Mouse (Mus musculus) hindbrain, embryonic 16.5 days (tissue): ENCODE measurements around the gene Ldhal6b. TPM values are rescaled to one million over a fixed set of nuclear protein-coding genes. Genes with fewer than 3 reads are reported as not detected.

Source experiments
- ATAC-seq: fragments of 200-750 bp; cut with Nextera tagmentation; 2 replicates; pipeline ENCODE4 v1.8.0; 2017; ENCODE audit warnings: moderate TSS enrichment, moderate library complexity
- H3K27ac ChIP-seq: fragments of 300-500 bp; sonication (generic); 2 replicates; pipeline ENCODE4 v1.5.1; 2014; ENCODE audit warnings: low read depth, mild to moderate bottlenecking, control low read depth, low read length, moderate library complexity
- H3K27me3 ChIP-seq: fragments of 300-500 bp; sonication (generic); replicated peaks from 2 replicates; pipeline ENCODE4 v1.6.1; 2014; ENCODE audit warnings: low read length; ENCODE audit not compliant: control insufficient read depth, insufficient read depth
- H3K36me3 ChIP-seq: fragments of 300-500 bp; sonication (generic); 2 replicates; pipeline ENCODE4 v1.6.1; 2014; ENCODE audit warnings: mild to moderate bottlenecking, low read length, moderate library complexity, mixed read lengths; ENCODE audit not compliant: control insufficient read depth, insufficient read depth
- H3K4me1 ChIP-seq: fragments of 300-500 bp; sonication (generic); 2 replicates; pipeline ENCODE4 v1.6.1; 2014; ENCODE audit warnings: low read depth, low read length; ENCODE audit not compliant: control insufficient read depth, insufficient read depth
- H3K4me2 ChIP-seq: fragments of 300-500 bp; sonication (generic); 2 replicates; pipeline ENCODE4 v1.6.1; 2014; ENCODE audit warnings: mild to moderate bottlenecking, low read length, control low read depth, moderate library complexity
- H3K4me3 ChIP-seq: fragments of 300-500 bp; sonication (generic); 2 replicates; pipeline ENCODE4 v1.5.1; 2014; ENCODE audit warnings: mild to moderate bottlenecking, low read length, control low read depth, moderate library complexity
- H3K9ac ChIP-seq: fragments of 300-500 bp; sonication (generic); 2 replicates; pipeline ENCODE4 v1.6.1; 2014; ENCODE audit warnings: low read depth, mild to moderate bottlenecking, control low read depth, low read length, moderate library complexity
- H3K9me3 ChIP-seq: fragments of 300-500 bp; sonication (generic); 2 replicates; pipeline ENCODE4 v1.6.1; 2014; ENCODE audit warnings: mild to moderate bottlenecking, low read length, moderate library complexity; ENCODE audit not compliant: control insufficient read depth
- WGBS: fragments of 180-500 bp; shearing (Covaris S2); extraction: QIAGEN DNeasy Blood & Tissue Kit; methylation state at CpG from one replicate; pipeline ENCODE4 v1.1.7; 2014; 5-methylcytosine and 5-hydroxymethylcytosine counted together
- polyA plus RNA-seq: library from polyadenylated mRNA; unstranded; fragments of >200 nt; fragmentation: Nextera tagmentation; extraction: Ambion mirVana; gene quantifications from 2 replicates; pipeline ENCODE4 v1.2.1, GENCODE M21; 2015

Gene Ldhal6b
- polyA plus RNA-seq, 1 experiment from 2014 or later, result not detected

DNA sequence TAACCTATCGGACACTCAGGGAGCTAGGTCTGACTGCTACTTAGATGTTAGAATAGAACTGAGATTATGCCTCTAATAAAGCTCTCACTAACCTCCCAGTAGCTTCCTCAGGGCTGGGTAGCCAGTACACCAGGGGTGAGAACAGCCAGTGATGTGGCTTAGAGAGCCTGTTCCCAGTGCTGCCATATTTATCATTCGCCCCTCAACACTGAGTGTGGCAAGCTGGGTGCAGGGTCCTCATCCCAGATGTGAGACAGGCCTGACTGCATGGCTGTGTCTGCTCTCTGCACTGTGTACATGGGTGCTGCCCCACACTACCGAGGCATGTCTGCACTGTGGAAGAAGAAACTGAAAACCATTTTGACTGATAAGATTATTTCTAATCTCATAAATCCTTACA lies 4.5 kb downstream of the Ldhal6b start:
- 92% methylated on average over 3 of the region's 3 CpGs for WGBS
- H3K4me1 ChIP-seq, result no peaks in the 10 kb centered on the region
- H3K9ac ChIP-seq, result no peak overlapping the region
- H3K27me3 ChIP-seq, result no peaks in the 10 kb centered on the region
- ATAC-seq, result no peak
- H3K36me3 ChIP-seq, result peaks cover 7% of the 10 kb centered on the region; the same call in 1 of the 2 replicates
- H3K9me3 ChIP-seq, result no peaks in the 10 kb centered on the region
- H3K4me2 ChIP-seq, result no peak overlapping the region
- H3K27ac ChIP-seq, result no peak overlapping the region
- no peak overlapping the region for H3K4me3 ChIP-seq

DNA sequence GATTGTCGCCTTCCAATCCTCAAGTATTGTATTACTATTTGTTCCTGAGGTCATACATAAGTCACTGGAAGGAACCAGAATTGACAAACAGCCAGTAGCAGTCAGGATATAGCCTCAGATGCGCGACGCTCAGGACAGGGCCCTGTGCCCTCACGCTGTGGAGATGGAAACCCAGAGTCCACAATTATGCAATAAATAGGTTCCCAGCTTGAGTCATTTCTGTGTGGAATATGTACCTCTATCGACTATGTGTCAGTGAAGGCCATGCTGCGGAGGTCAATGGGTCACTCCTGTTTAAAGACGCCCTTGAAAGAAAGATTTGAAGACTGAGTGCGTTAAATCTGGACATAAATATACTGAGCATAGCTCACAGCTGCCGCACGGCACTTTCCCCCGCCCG lies 5.2 kb downstream of the Ldhal6b start:
- Histone ChIP-seq H3K9ac (no peak overlapping the region), H3K9me3 (no peaks in the 10 kb centered on the region), H3K27me3 (no peaks in the 10 kb centered on the region), H3K4me3 (no peak overlapping the region), H3K36me3 (peaks cover 5% of the 10 kb centered on the region; the same call in 1 of the 2 replicates), H3K27ac (no peak overlapping the region), H3K4me1 (no peaks in the 10 kb centered on the region), H3K4me2 (no peak overlapping the region)
- no peak for ATAC-seq
- 90% methylated on average over 13 of the region's 13 CpGs for WGBS

DNA sequence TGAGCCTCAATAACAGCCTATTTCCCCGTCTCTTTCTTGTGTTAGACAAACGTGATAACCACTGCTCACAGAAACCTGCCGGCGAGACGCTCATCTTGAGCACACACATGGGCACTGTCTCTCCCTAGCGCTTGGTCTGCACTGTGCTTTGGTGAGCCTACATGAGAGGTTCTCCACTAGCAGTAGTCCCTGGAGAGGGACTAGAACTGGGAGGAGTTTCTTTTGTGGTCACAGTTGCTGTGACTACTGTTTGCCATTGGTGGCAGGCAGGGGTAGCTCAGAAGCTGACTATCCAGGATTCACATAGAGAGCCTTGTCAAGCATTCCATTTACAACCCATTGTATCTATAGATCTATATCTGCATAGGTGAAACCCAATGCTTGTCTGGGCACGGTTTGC lies 5.8 kb downstream of the Ldhal6b start:
- Histone ChIP-seq H3K9me3 (no peaks in the 10 kb centered on the region), H3K4me3 (no peak overlapping the region), H3K27ac (no peak overlapping the region), H3K9ac (no peak overlapping the region), H3K27me3 (no peaks in the 10 kb centered on the region), H3K4me2 (no peak overlapping the region), H3K4me1 (no peaks in the 10 kb centered on the region), H3K36me3 (no peaks in the 10 kb centered on the region)
- ATAC-seq, result no peak
- WGBS, result 92% methylated on average over 7 of the region's 7 CpGs

DNA sequence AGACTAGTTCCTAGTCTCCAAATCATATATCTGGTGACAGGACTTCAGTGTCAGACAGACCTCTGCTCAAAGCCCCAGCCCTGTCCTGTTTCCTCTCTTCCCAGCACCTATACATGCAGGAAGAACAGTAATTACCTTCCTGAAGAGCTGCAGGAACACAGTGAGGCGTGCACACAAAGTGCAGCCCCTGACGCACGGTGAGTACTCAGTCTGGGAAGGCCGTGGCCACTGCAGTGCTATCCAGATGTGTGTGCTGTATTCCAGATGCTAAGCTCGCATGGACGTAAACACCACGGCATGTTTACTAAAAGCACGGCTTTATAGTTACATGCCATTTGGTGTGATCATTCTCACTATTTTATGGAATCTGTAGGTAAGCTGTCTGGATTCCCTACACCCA lies 6.3 kb downstream of the Ldhal6b start:
- H3K4me1 ChIP-seq, result no peaks in the 10 kb centered on the region
- H3K27ac ChIP-seq, result no peak overlapping the region
- H3K4me3 ChIP-seq, result no peak overlapping the region
- over 99% methylated on average over 8 of the region's 8 CpGs for WGBS
- no peak for ATAC-seq
- H3K4me2 ChIP-seq, result no peak overlapping the region
- no peaks in the 10 kb centered on the region for H3K9me3 ChIP-seq
- H3K36me3 ChIP-seq, result no peaks in the 10 kb centered on the region
- H3K27me3 ChIP-seq, result no peaks in the 10 kb centered on the region
- no peak overlapping the region for H3K9ac ChIP-seq

DNA sequence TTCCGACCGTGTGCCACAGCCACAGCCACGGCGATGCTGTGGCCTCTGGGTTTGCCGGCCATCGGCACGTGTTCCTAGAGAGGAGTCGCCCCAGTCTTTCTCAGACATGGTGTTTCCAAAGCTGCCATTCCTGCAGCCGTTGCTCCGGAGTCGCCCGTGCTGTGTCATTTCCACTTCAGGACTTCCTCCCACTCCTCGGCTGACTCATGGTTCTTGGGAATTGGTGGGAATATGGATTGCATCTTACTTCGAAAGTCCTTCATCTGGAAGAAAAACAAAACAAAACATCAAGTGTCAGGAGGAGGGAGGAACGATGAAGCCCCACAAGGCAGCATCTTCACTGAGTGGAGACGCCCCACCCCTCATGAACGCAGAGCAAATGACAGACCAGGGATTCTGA lies 7.4 kb downstream of the Ldhal6b start:
- Histone ChIP-seq H3K4me1 (no peaks in the 10 kb centered on the region), H3K9ac (no peak overlapping the region), H3K36me3 (no peaks in the 10 kb centered on the region), H3K27ac (no peak overlapping the region), H3K27me3 (no peaks in the 10 kb centered on the region), H3K9me3 (no peaks in the 10 kb centered on the region), H3K4me3 (no peak overlapping the region), H3K4me2 (no peak overlapping the region)
- WGBS, result 94% methylated on average over 17 of the region's 17 CpGs
- ATAC-seq, result no peak

DNA sequence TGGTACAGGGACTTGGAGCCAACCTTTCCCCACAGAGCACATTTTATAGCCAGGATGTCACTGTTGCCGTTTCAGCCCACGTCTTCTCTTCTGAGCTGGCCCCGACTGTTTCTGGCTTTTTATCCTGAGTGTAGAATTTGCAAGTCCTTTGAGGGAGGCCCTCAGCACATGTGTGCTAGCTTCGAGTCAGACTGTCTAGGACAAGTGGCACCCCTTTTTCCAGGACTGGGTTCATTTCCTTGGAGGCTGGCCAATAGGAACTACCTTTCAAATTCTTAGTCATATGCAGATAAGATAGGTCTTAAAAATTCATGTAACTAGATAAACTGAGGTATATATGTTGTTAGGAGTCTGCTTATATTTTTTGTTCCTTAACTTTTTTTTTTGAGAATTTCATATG lies 8.2 kb downstream of the Ldhal6b start:
- no peaks in the 10 kb centered on the region for H3K4me1 ChIP-seq
- no peak overlapping the region for H3K4me2 ChIP-seq
- no peaks in the 10 kb centered on the region for H3K9me3 ChIP-seq
- H3K27me3 ChIP-seq, result no peaks in the 10 kb centered on the region
- 90% methylated on average over 4 of the region's 4 CpGs for WGBS
- no peak overlapping the region for H3K27ac ChIP-seq
- H3K9ac ChIP-seq, result no peak overlapping the region
- no peak for ATAC-seq
- no peak overlapping the region for H3K4me3 ChIP-seq
- H3K36me3 ChIP-seq, result no peaks in the 10 kb centered on the region

DNA sequence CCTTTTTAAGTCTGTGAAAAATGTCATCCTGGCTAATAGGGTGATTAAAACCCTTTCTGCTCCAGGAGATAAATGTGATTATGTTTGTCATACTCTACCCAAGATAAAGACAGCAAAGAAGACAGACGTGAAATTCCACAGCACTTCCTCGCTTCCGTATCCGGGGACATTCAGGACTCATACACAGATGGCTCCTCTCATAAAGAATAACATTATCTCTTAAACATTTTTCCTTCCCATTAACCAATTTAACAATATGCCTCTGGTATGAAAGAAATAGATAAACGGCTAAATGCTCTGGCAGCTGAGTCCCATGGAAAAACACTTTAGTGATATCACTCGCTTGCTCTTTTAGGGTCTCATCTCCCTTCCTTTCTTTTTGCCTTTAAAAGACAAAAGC lies 11.5 kb downstream of the Ldhal6b start:
- Histone ChIP-seq H3K9ac (no peak overlapping the region), H3K27ac (no peak overlapping the region), H3K36me3 (no peaks in the 10 kb centered on the region), H3K4me1 (peaks cover 4% of the 10 kb centered on the region), H3K4me3 (no peak overlapping the region), H3K4me2 (no peak overlapping the region), H3K9me3 (no peaks in the 10 kb centered on the region), H3K27me3 (no peaks in the 10 kb centered on the region; the same call in 1 of the 2 replicates)
- no peak for ATAC-seq
- 54% methylated on average over 6 of the region's 6 CpGs for WGBS

DNA sequence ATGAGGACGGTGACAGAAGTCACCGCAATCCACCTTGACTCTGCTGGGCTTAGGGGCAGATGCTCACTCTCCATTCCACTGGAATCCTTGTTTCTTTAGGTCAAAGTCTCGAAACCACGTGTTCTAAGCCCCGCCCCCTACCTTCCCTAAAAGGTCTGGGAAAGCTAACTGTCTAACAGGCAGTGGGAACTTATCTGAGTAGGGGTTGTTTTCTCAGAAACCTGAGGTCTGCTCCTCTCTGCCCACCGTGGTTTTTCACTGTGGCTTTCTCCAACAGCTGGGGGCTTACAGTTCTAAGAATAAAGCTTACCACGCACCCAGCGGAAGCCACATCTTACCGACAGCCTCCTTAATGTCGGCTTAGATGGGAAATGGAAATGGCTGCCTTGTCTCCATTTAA lies 12.0 kb downstream of the Ldhal6b start:
- Histone ChIP-seq H3K4me3 (no peak overlapping the region), H3K4me1 (peaks cover 6% of the 10 kb centered on the region), H3K27me3 (no peaks in the 10 kb centered on the region; the same call in 1 of the 2 replicates), H3K4me2 (no peak overlapping the region), H3K9me3 (no peaks in the 10 kb centered on the region), H3K9ac (no peak overlapping the region), H3K36me3 (no peaks in the 10 kb centered on the region), H3K27ac (no peak overlapping the region)
- WGBS, result 46% methylated on average over 10 of the region's 10 CpGs
- no peak for ATAC-seq

DNA sequence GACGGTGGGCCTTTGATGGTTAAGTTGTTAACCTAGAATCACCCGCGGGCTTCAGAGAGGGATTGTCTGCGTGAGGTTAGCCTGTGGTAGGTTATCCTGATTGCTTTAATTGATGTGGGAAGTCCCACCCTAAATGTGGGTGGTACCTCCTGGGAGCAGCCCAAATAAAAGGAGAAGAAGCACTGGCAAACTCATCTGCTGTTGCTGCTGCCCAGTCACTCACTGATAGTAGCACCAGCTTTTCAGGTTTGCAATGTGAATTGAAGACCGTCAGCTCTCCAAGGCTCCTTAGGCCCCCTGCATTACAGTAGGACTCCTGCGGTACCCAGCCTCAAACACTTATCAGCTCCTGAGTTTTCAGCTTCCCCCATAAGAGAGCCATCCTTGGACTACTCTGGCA lies 14.7 kb downstream of the Ldhal6b start:
- Histone ChIP-seq H3K4me3 (no peak overlapping the region), H3K4me1 (peaks cover 6% of the 10 kb centered on the region)
- 76% methylated on average over 6 of the region's 6 CpGs for WGBS

DNA sequence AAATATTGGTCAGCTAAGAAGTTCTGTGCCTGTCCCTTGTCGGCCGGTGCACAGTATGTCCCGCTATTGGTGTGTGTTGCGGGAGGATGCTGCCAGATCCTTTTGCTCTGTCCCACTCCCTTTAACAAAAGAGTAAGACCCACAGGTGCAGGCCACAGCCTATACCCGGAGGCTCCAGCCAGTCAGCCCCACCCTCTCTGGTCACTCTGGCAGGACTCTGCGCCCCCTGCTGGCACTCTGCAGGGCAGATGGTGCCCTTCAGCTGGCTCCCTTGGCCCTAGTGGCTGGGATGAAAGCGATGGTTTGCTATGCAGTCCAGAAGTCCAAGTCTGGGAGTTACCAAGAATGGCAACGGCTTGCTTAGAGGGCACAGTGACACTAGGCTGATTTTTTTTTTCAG lies 15.9 kb downstream of the Ldhal6b start:
- Histone ChIP-seq H3K9me3 (no peaks in the 10 kb centered on the region), H3K4me1 (peaks cover 6% of the 10 kb centered on the region), H3K9ac (no peak overlapping the region), H3K4me2 (0 out of 2 replicates have a peak overlapping the region, but pooled peaks have one; percentile 14), H3K4me3 (no peak overlapping the region), H3K27ac (no peak overlapping the region), H3K36me3 (no peaks in the 10 kb centered on the region), H3K27me3 (no peaks in the 10 kb centered on the region; the same call in 1 of the 2 replicates)
- ATAC-seq, result peak; percentile 62
- 27% methylated on average over 8 of the region's 8 CpGs for WGBS

More for the DNA sequence above, 14.7 kb downstream of the Ldhal6b start:
- Histone ChIP-seq H3K27ac (no peak overlapping the region), H3K27me3 (no peaks in the 10 kb centered on the region; the same call in 1 of the 2 replicates), H3K9me3 (no peaks in the 10 kb centered on the region), H3K9ac (no peak overlapping the region), H3K36me3 (no peaks in the 10 kb centered on the region), H3K4me2 (no peak overlapping the region)
- no peak for ATAC-seq
